In the genomic region with DNA sequence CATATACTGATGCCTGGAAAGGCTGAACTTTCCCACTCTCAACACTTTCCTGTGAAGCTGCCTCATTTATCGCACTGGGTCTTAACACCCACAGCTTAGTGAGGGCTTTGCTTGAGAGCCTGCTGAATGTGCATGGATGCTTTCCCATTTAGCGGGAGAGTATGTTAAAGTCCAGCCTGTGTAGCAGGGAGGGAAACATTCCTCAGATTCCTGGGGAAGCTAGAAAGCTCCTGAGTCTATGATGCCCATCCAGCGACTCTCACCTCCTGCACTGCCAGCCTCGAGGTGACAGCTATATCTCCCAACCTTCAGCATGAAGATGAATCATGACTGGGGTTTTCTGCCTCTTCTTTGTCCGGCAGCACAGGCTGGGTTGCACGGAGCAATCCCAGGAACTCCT, we compare ENCODE assay signal across 16 mouse cellular contexts.
"Had no signal": no experiment of that assay in that cellular context is flagged by ENCODE, and none has a peak within 500 bp of the region (broad histone marks: within the 10 kb centered on the region; RNA-seq: fewer than 3 reads in every experiment).

No protein-coding gene starts in this region.

- H3K27me3 ChIP-seq: neural tube, embryonic 13.5 days; neural tube, embryonic 15.5 days; stomach, embryonic 15.5 days had no signal

- H3K9ac ChIP-seq: neural tube, embryonic 13.5 days; neural tube, embryonic 15.5 days; stomach, embryonic 15.5 days had no signal

- H3K4me3 ChIP-seq: neural tube, embryonic 13.5 days; neural tube, embryonic 15.5 days; stomach, embryonic 15.5 days had no signal

- H3K4me1 ChIP-seq: neural tube, embryonic 15.5 days; stomach, embryonic 15.5 days had no signal

- H3K4me2 ChIP-seq: neural tube, embryonic 13.5 days; neural tube, embryonic 15.5 days; stomach, embryonic 15.5 days had no signal

- DNase-seq: retina, postnatal 1 day; right cerebral cortex, adult 18-20 months; right cerebral cortex, postnatal 14 days; right cerebral cortex, postnatal 25 days; right cerebral cortex, postnatal 4 days; spleen, adult 18-20 months; thymus, adult 18-20 months; thymus, adult 2 months; thymus, postnatal 14 days; thymus, postnatal 25 days; thymus, postnatal 36 days; thymus, postnatal 4 days had no signal

- H3K36me3 ChIP-seq: neural tube, embryonic 13.5 days; neural tube, embryonic 15.5 days; stomach, embryonic 15.5 days had no signal

- H3K9me3 ChIP-seq: neural tube, embryonic 13.5 days; neural tube, embryonic 15.5 days; stomach, embryonic 15.5 days had no signal

- H3K27ac ChIP-seq: neural tube, embryonic 13.5 days; neural tube, embryonic 15.5 days; stomach, embryonic 15.5 days; stomach, postnatal 0 days had no signal
